Mouse (Mus musculus): ENCODE measurements around the gene Kcnrg. TPM values are rescaled to one million over a fixed set of nuclear protein-coding genes. Genes with fewer than 3 reads are reported as not detected.

Kcnrg gene
- polyA plus RNA-seq, 2 experiments, result 0.29 to 1.5 TPM

- no peaks in the 10 kb centered on the region for H3K36me3 ChIP-seq (ENCODE audit: control insufficient read depth, insufficient read depth, low read length)
- ATAC-seq (ENCODE audit: low FRiP score, low read depth) (no peak), DNase-seq (ENCODE audit: low spot score) (no peak)
- no peaks in the 10 kb centered on the region for H3K27me3 ChIP-seq (ENCODE audit: control insufficient read depth, insufficient read depth, low read length)
- WGBS, result 47% methylated on average over 2 of the region's 2 CpGs
- H3K27ac ChIP-seq (replicated peaks; ENCODE audit: low read depth, low read length), result no peak overlapping the region
- H3K4me1 ChIP-seq (ENCODE audit: control insufficient read depth, insufficient read depth, low read length), result 0 out of 2 replicates have a peak, but pooled peaks cover 2% of the 10 kb centered on the region
- H3K4me3 ChIP-seq (replicated peaks; ENCODE audit: low read length), result no peak overlapping the region
- no peaks in the 10 kb centered on the region for H3K9me3 ChIP-seq (ENCODE audit: control insufficient read depth, low read length)
- no peak overlapping the region for H3K9ac ChIP-seq (ENCODE audit: low read depth, low read length, severe bottlenecking)
- H3K4me2 ChIP-seq (replicated peaks; ENCODE audit: low read depth, low read length, severe bottlenecking), result no peak overlapping the region
- TF ChIP-seq POLR2A (IDR thresholded peaks at IDR 0.05; ENCODE audit: borderline replicate concordance, extremely low read depth, insufficient read depth, insufficient read length), result no peak
Measured at GRCm38 (mm10) chr14:61656469-61656868, 49.2 kb downstream of the Kcnrg start.

- no peaks in the 10 kb centered on the region for H3K4me1 ChIP-seq (ENCODE audit: control insufficient read depth, insufficient read depth, low read length)
- ATAC-seq (ENCODE audit: low FRiP score, low read depth) (no peak), DNase-seq (ENCODE audit: low spot score) (no peak)
- 94% methylated on average over 1 of the region's 1 CpGs for WGBS
- H3K9me3 ChIP-seq (ENCODE audit: control insufficient read depth, low read length), result no peaks in the 10 kb centered on the region
- H3K27ac ChIP-seq (replicated peaks; ENCODE audit: low read depth, low read length), result no peak overlapping the region
- H3K4me2 ChIP-seq (replicated peaks; ENCODE audit: low read depth, low read length, severe bottlenecking), result no peak overlapping the region
- no peaks in the 10 kb centered on the region for H3K36me3 ChIP-seq (ENCODE audit: control insufficient read depth, insufficient read depth, low read length)
- no peak for TF ChIP-seq POLR2A (IDR thresholded peaks at IDR 0.05; ENCODE audit: borderline replicate concordance, extremely low read depth, insufficient read depth, insufficient read length)
- no peaks in the 10 kb centered on the region for H3K27me3 ChIP-seq (ENCODE audit: control insufficient read depth, insufficient read depth, low read length)
- H3K9ac ChIP-seq (ENCODE audit: low read depth, low read length, severe bottlenecking), result no peak overlapping the region
- H3K4me3 ChIP-seq (replicated peaks; ENCODE audit: low read length), result no peak overlapping the region
Measured at GRCm38 (mm10) chr14:61661496-61661895, 54.2 kb downstream of the Kcnrg start.

- no peaks in the 10 kb centered on the region for H3K4me1 ChIP-seq (ENCODE audit: control insufficient read depth, insufficient read depth, low read length)
- no peak for TF ChIP-seq POLR2A (IDR thresholded peaks at IDR 0.05; ENCODE audit: borderline replicate concordance, extremely low read depth, insufficient read depth, insufficient read length)
- 88% methylated on average over 8 of the region's 8 CpGs for WGBS
- DNase-seq (ENCODE audit: low spot score), result no peak
- no peak overlapping the region for H3K9ac ChIP-seq (ENCODE audit: low read depth, low read length, severe bottlenecking)
- no peaks in the 10 kb centered on the region for H3K36me3 ChIP-seq (ENCODE audit: control insufficient read depth, insufficient read depth, low read length)
- no peaks in the 10 kb centered on the region for H3K9me3 ChIP-seq (ENCODE audit: control insufficient read depth, low read length)
- H3K27me3 ChIP-seq (ENCODE audit: control insufficient read depth, insufficient read depth, low read length), result no peaks in the 10 kb centered on the region
- no peak overlapping the region for H3K27ac ChIP-seq (replicated peaks; ENCODE audit: low read depth, low read length)
- H3K4me3 ChIP-seq (replicated peaks; ENCODE audit: low read length), result no peak overlapping the region
- no peak overlapping the region for H3K4me2 ChIP-seq (replicated peaks; ENCODE audit: low read depth, low read length, severe bottlenecking)
- no peak for ATAC-seq (ENCODE audit: low FRiP score, low read depth)
Measured at GRCm38 (mm10) chr14:61662307-61662706, 55.0 kb downstream of the Kcnrg start.

MicroRNAs encoded within 50 kb of the gene (microRNA counts, 519-probe panel; counts per million panel counts)
- microRNA mmu-miR-15a (4,624 counts per million, percentile 92 among the panel's probes with 10 or more counts), microRNA mmu-miR-16 (5,361 counts per million, percentile 99 among the panel's probes with 10 or more counts)

Small RNA genes within 50 kb of the gene (microRNA-seq; reads per million reads assigned to microRNA genes)
- gene Mir15a (3,530 reads per million, percentile 85 among the genes with 10 or more reads in this experiment), gene Mir16-1 (2,609 reads per million, percentile 82 among the genes with 10 or more reads in this experiment)

Other genes starting within 250 kb of the Kcnrg start
- gene Ebpl, start 247.0 kb upstream of the Kcnrg start, polyA plus RNA-seq (2012; rRNA removed), result 4.8 and 5.4 TPM in 2 replicates
- gene Ebpl, start 247.0 kb upstream of the Kcnrg start, polyA plus RNA-seq (2014; fragmentation: Nextera tagmentation; extraction: Ambion mirVana), result 13.6 and 14.5 TPM in 2 replicates
- gene Kpna3, start 167.6 kb upstream of the Kcnrg start, polyA plus RNA-seq (2012; rRNA removed), result 26.6 and 30.8 TPM in 2 replicates
- gene Kpna3, start 167.6 kb upstream of the Kcnrg start, polyA plus RNA-seq (2014; fragmentation: Nextera tagmentation; extraction: Ambion mirVana), result 53.0 and 56.1 TPM in 2 replicates
- 11.6 and 12.4 TPM in 2 replicates for gene Spryd7, start 50.6 kb upstream of the Kcnrg start, polyA plus RNA-seq (2012; rRNA removed)
- gene Spryd7, start 50.6 kb upstream of the Kcnrg start, polyA plus RNA-seq (2014; fragmentation: Nextera tagmentation; extraction: Ambion mirVana), result 22.4 and 24.5 TPM in 2 replicates
- 10.3 and 15.6 TPM in 2 replicates for gene Trim13, start 9.2 kb upstream of the Kcnrg start, polyA plus RNA-seq (2012; rRNA removed)
- 24.0 and 25.6 TPM in 2 replicates for gene Trim13, start 9.2 kb upstream of the Kcnrg start, polyA plus RNA-seq (2014; fragmentation: Nextera tagmentation; extraction: Ambion mirVana)

All from limb, embryonic 14.5 days (tissue).